Mouse (Mus musculus) midbrain, embryonic 16.5 days (tissue): ENCODE measurements around the gene Robo1. TPM values are rescaled to one million over a fixed set of nuclear protein-coding genes. Genes with fewer than 3 reads are reported as not detected.

Experiments used
- ATAC-seq: fragments of 200-750 bp; cut with Nextera tagmentation; 2 replicates; pipeline ENCODE4 v1.8.0; 2017; ENCODE audit warnings: moderate TSS enrichment
- H3K27ac ChIP-seq: fragments of 300-500 bp; sonication (generic); 2 replicates; pipeline ENCODE4 v1.5.1; 2014; ENCODE audit warnings: mild to moderate bottlenecking, low read length, mixed read lengths
- H3K27me3 ChIP-seq: fragments of 300-500 bp; sonication (generic); 2 replicates; pipeline ENCODE4 v1.6.1; 2014; ENCODE audit warnings: low read depth, low read length, mixed read lengths; ENCODE audit not compliant: control insufficient read depth, insufficient read depth
- H3K36me3 ChIP-seq: fragments of 300-500 bp; sonication (generic); 2 replicates; pipeline ENCODE4 v1.6.1; 2014; ENCODE audit warnings: mild to moderate bottlenecking, low read length, moderate library complexity, mixed read lengths; ENCODE audit not compliant: control insufficient read depth, insufficient read depth
- H3K4me1 ChIP-seq: fragments of 300-500 bp; sonication (generic); 2 replicates; pipeline ENCODE4 v1.6.1; 2014; ENCODE audit warnings: mild to moderate bottlenecking, low read length, mixed read lengths; ENCODE audit not compliant: control insufficient read depth, insufficient read depth
- H3K4me2 ChIP-seq: fragments of 300-500 bp; sonication (generic); 2 replicates; pipeline ENCODE4 v1.6.1; 2014; ENCODE audit warnings: mild to moderate bottlenecking, low read length, mixed read lengths
- H3K4me3 ChIP-seq: fragments of 300-500 bp; sonication (generic); 2 replicates; pipeline ENCODE4 v1.5.1; 2014; ENCODE audit warnings: low read depth, mild to moderate bottlenecking, low read length, moderate library complexity, mixed read lengths
- H3K9ac ChIP-seq: fragments of 300-500 bp; sonication (generic); 2 replicates; pipeline ENCODE4 v1.6.1; 2014; ENCODE audit warnings: low read depth, low read length, mixed read lengths
- H3K9me3 ChIP-seq: fragments of 300-500 bp; sonication (generic); replicated peaks from 2 replicates; pipeline ENCODE4 v1.6.1; 2014; ENCODE audit warnings: mild to moderate bottlenecking, low read length, mixed read lengths; ENCODE audit not compliant: control insufficient read depth, poor library complexity, severe bottlenecking
- WGBS: fragments of 180-500 bp; shearing (Covaris S2); extraction: QIAGEN DNeasy Blood & Tissue Kit; methylation state at CpG from one replicate; pipeline ENCODE4 v1.1.7; 2014; 5-methylcytosine and 5-hydroxymethylcytosine counted together
- polyA plus RNA-seq: library from polyadenylated mRNA; unstranded; fragments of >200 nt; fragmentation: Nextera tagmentation; extraction: Ambion mirVana; gene quantifications from 2 replicates; pipeline ENCODE4 v1.2.1, GENCODE M21; 2015

The Robo1 gene
- polyA plus RNA-seq, 1 experiment from 2014 or later, result 47.9 TPM

- no peaks in the 10 kb centered on the region for H3K27me3 ChIP-seq
- H3K4me3 ChIP-seq, result no peak overlapping the region
- ATAC-seq, result no peak
- no peaks in the 10 kb centered on the region for H3K9me3 ChIP-seq
- H3K4me1 ChIP-seq, result no peaks in the 10 kb centered on the region
- H3K36me3 ChIP-seq, result no peaks in the 10 kb centered on the region
- WGBS, result 67% methylated on average over 4 of the region's 4 CpGs
- no peak overlapping the region for H3K4me2 ChIP-seq
- H3K27ac ChIP-seq, result no peak overlapping the region
- no peak overlapping the region for H3K9ac ChIP-seq
Measured at GRCm38 (mm10) chr16:73082420-73082819, 774.3 kb downstream of the Robo1 start.

- Histone ChIP-seq H3K9ac (no peak overlapping the region), H3K27me3 (no peaks in the 10 kb centered on the region), H3K27ac (no peak overlapping the region), H3K4me2 (no peak overlapping the region), H3K36me3 (no peaks in the 10 kb centered on the region), H3K9me3 (no peaks in the 10 kb centered on the region), H3K4me1 (no peaks in the 10 kb centered on the region), H3K4me3 (no peak overlapping the region)
- ATAC-seq, result no peak
- 89% methylated on average over 2 of the region's 2 CpGs for WGBS
Measured at GRCm38 (mm10) chr16:73083077-73083476, 775.0 kb downstream of the Robo1 start.
